Mouse (Mus musculus): Measurements from ENCODE around the gene 1700069L16Rik. TPM values are rescaled to one million over a fixed set of nuclear protein-coding genes. Genes with fewer than 3 reads are reported as not detected.

Gene 1700069L16Rik
- polyA plus RNA-seq, 1 experiment from 2014 or later = not detected

DNA sequence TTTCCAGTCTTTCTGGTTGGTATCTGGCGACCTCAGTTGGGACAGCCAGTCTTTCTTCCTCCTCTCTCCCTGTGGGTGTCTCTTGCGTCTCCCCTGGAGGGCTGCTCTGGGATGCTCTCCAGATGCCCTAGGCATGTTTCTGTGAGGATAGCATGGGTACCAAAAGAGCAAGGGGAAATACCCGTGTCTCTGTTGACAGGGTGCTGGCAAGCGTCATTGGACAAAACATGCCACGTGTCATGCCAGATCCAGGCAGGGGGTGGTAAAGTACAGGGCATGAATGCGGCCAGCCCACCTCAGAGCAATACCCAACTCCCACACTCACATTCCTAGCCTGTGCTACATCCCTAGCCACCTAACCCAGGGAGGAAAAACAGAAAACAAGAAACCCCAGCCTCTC is 2.0 kb upstream of the 1700069L16Rik start:
- ATAC-seq = no peak
- Histone ChIP-seq H3K27ac (ENCODE audit: low read depth, low read length) (no peak overlapping the region), H3K4me2 (ENCODE audit: low read length) (no peak overlapping the region)

DNA sequence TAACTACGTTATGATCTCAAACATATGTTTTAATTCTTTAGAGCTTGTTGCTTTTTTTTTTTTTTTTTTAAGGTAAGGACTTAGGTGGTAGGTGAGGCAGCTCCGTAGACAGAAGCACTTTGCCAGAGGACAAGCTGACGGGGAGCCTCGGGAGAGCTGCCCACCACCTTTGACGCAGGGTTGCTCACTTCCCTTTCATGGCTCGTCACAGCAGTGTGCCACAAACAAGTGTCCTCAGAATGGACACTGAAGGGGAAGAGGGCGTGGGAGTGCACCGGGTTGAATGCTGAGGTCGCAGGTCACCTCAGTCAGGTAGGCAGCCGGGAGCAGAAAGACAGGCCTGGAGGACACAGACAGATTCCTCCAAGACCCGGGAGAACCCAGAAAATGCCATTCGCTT is 845 bp upstream of the 1700069L16Rik start:
- H3K9ac ChIP-seq (ENCODE audit: low read length) = no peak overlapping the region
- WGBS = 65% methylated on average over 12 of the region's 12 CpGs
- ATAC-seq (no peak), DNase-seq (ENCODE audit: low spot score) (no peak)
- H3K27me3 ChIP-seq (replicated peaks; ENCODE audit: control insufficient read depth, insufficient read depth, low read length) = no peaks in the 10 kb centered on the region
- H3K4me3 ChIP-seq (ENCODE audit: low read depth, low read length) = no peak overlapping the region
- no peaks in the 10 kb centered on the region for H3K9me3 ChIP-seq (replicated peaks; ENCODE audit: control insufficient read depth, low read length)
- no peak overlapping the region for H3K27ac ChIP-seq (ENCODE audit: low read depth, low read length)
- no peak overlapping the region for H3K4me2 ChIP-seq (ENCODE audit: low read length)
- no peaks in the 10 kb centered on the region for H3K36me3 ChIP-seq (ENCODE audit: control insufficient read depth, insufficient read depth, low read length)
- H3K4me1 ChIP-seq (ENCODE audit: control insufficient read depth, insufficient read depth, low read length) = peaks cover 5% of the 10 kb centered on the region; the same call in 1 of the 2 replicates

More for the DNA sequence above, 2.0 kb upstream of the 1700069L16Rik start:
- Histone ChIP-seq H3K27me3 (replicated peaks; ENCODE audit: control insufficient read depth, insufficient read depth, low read length) (no peaks in the 10 kb centered on the region), H3K9me3 (replicated peaks; ENCODE audit: control insufficient read depth, low read length) (no peaks in the 10 kb centered on the region), H3K36me3 (ENCODE audit: control insufficient read depth, insufficient read depth, low read length) (no peaks in the 10 kb centered on the region), H3K4me3 (ENCODE audit: low read depth, low read length) (no peak overlapping the region), H3K9ac (ENCODE audit: low read length) (no peak overlapping the region), H3K4me1 (ENCODE audit: control insufficient read depth, insufficient read depth, low read length) (peaks cover 5% of the 10 kb centered on the region; the same call in 1 of the 2 replicates)
- DNase-seq (ENCODE audit: low spot score) = no peak
- 71% methylated on average over 6 of the region's 6 CpGs for WGBS

DNA sequence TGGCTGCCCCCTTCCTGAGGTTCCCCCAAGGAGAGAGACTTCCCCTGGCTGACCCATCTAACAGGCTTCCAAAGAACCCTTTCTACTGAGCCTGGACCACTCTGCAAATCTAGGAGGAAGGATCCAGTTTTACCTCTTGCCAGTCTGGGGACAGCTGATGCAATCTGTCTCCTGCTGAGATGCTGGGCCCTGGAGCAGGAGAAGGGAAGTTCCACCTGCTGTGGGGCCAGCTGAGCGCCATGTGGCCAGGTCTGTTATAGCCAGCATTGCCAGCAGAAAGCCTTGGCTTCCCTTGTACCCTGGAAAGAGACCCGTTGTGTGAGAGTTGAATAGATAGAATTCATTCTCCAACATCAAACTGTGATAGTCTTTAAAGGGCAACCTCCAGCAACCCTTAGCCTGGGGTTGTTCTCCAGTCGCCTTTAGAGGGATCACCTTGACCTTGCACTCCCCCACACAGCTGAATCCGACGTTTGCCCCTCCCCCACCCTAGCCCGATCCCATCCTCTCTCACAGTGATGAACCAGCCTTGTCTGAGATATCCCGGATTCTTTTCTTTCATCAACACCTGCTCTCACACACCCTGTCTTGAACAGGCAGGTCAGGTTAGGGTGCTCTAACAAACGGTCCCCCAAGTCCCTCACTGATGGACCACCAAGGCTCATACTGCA is 870 bp downstream of the 1700069L16Rik start:
- Histone ChIP-seq H3K4me3 (ENCODE audit: low read depth, low read length) (no peak overlapping the region), H3K9me3 (replicated peaks; ENCODE audit: control insufficient read depth, low read length) (no peaks in the 10 kb centered on the region), H3K4me2 (ENCODE audit: low read length) (no peak overlapping the region), H3K9ac (ENCODE audit: low read length) (no peak overlapping the region), H3K4me1 (ENCODE audit: control insufficient read depth, insufficient read depth, low read length) (peaks cover 11% of the 10 kb centered on the region), H3K27me3 (replicated peaks; ENCODE audit: control insufficient read depth, insufficient read depth, low read length) (no peaks in the 10 kb centered on the region), H3K27ac (ENCODE audit: low read depth, low read length) (no peak overlapping the region), H3K36me3 (ENCODE audit: control insufficient read depth, insufficient read depth, low read length) (no peaks in the 10 kb centered on the region)
- ATAC-seq = no peak
- WGBS = 43% methylated on average over 8 of the region's 8 CpGs
- DNase-seq (ENCODE audit: low spot score) = no peak

DNA sequence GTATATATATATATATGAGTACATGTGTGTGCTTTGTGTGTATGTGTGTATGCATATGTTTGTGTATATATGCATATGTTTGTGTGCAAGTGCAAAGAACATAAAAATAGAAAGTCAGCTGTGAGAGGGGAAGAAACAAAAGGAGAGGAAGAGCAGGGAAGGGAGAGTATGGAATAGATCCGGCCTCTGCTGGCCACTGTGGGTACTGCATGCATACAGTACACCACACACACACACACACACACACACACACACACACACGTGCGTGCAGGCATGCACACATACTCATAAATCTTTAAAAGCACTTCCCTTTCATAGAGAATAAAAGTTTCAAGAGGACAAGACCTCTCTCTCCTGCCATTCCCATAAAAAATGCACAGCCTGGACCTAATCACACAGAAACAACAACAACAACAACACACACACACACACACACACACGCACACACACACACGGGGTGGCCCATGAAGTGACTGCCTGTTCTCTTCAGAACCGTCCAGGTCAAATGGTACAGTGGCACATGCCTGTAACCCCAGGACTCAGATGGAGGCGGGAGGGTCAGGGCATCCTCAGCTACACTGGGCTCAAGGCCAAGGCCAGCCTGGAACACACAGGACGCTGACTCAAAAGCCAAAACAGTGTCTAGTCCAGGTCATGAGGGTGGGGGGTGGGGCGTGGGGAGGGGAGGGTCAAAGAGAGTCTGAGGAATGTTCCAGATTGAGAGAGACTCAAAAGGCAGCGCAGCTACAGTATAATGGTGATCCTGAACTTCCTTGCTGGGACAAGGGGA is 2.2 kb downstream of the 1700069L16Rik start:
- no peak for ATAC-seq
- H3K36me3 ChIP-seq (ENCODE audit: control insufficient read depth, insufficient read depth, low read length) = no peaks in the 10 kb centered on the region
- WGBS = 89% methylated on average over 10 of the region's 10 CpGs
- no peak overlapping the region for H3K4me2 ChIP-seq (ENCODE audit: low read length)
- H3K4me1 ChIP-seq (ENCODE audit: control insufficient read depth, insufficient read depth, low read length) = peaks cover 12% of the 10 kb centered on the region
- no peak for DNase-seq (ENCODE audit: low spot score)
- H3K9ac ChIP-seq (ENCODE audit: low read length) = no peak overlapping the region
- H3K27me3 ChIP-seq (replicated peaks; ENCODE audit: control insufficient read depth, insufficient read depth, low read length) = no peaks in the 10 kb centered on the region
- no peak overlapping the region for H3K27ac ChIP-seq (ENCODE audit: low read depth, low read length)
- no peak overlapping the region for H3K4me3 ChIP-seq (ENCODE audit: low read depth, low read length)
- H3K9me3 ChIP-seq (replicated peaks; ENCODE audit: control insufficient read depth, low read length) = no peaks in the 10 kb centered on the region

DNA sequence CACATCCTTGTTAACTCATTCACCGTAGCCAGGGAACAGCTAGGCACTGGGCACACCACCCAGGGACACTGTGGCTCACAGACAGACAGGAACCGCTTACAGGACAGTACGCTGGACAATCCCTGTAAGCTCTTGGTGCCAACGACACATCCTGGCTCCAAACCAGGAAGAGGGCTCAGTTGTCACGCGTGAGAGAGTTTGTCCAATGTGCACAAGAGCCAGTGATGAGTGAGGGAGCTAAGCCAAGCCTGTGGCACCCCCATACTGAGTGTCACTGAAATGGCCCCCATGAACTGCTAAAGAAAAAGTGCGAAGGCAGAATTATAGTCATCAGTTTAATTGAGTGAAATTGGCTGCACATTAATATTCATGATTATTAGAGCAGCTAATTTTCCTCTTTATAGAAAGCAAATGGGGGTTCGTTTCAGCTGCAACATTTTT is 5.3 kb downstream of the 1700069L16Rik start:
- 44% methylated on average over 8 of the region's 8 CpGs for WGBS
- H3K4me2 ChIP-seq (ENCODE audit: low read length) = no peak overlapping the region
- no peaks in the 10 kb centered on the region for H3K27me3 ChIP-seq (replicated peaks; ENCODE audit: control insufficient read depth, insufficient read depth, low read length)
- ATAC-seq = peak; percentile 36
- no peaks in the 10 kb centered on the region for H3K9me3 ChIP-seq (replicated peaks; ENCODE audit: control insufficient read depth, low read length)
- peak overlapping the region; percentile 34; the same call in 1 of the 2 replicates for H3K27ac ChIP-seq (ENCODE audit: low read depth, low read length)
- H3K4me1 ChIP-seq (ENCODE audit: control insufficient read depth, insufficient read depth, low read length) = peaks cover 20% of the 10 kb centered on the region
- no peak overlapping the region for H3K9ac ChIP-seq (ENCODE audit: low read length)
- no peaks in the 10 kb centered on the region for H3K36me3 ChIP-seq (ENCODE audit: control insufficient read depth, insufficient read depth, low read length)
- H3K4me3 ChIP-seq (ENCODE audit: low read depth, low read length) = no peak overlapping the region
- peak; percentile 77 for DNase-seq (ENCODE audit: low spot score)

DNA sequence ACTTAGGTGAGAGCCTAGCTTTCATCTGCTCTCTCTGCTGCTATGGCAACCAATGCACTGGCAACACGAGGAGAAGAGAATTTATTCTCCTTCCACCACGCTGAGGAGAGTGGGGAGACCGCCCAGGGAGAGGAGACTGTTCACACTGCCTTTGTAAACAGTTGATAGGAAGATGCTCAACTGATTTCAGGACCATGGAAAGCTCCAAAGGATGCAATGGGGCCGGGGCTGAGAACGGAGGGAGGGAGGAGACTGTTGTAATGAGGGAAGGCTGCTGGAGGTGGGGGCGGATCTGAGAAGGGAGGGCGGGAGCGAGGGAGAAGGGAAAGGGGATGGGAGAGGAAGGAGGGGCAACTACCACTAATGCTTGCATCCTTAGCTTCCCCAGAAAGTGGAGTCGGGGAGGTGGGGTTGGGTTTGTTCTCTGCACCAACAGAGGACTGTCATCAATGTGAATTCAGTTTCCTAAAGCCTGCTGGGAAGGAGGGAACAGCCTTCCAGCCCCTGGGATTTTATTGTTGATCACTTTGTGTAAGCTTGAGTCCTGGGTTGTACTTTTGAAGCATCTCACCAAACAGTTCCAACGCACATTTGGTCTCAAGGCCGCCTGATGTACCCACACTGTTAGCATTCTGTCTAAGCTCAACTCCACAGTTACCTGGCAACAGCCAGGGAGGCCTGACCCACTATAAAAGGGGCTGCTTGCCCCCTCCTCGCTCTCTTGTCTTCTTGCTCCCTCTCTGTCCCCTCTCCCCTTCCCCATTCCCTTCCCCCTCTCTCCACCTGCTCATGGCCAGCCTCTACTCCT is 7.8 kb downstream of the 1700069L16Rik start:
- DNase-seq (ENCODE audit: low spot score) (peak; percentile 90), ATAC-seq (peak; percentile 83)
- no peak overlapping the region; the same call in 1 of the 2 replicates for H3K9ac ChIP-seq (ENCODE audit: low read length)
- no peaks in the 10 kb centered on the region for H3K27me3 ChIP-seq (replicated peaks; ENCODE audit: control insufficient read depth, insufficient read depth, low read length)
- no peaks in the 10 kb centered on the region for H3K9me3 ChIP-seq (replicated peaks; ENCODE audit: control insufficient read depth, low read length)
- no peak overlapping the region for H3K4me3 ChIP-seq (ENCODE audit: low read depth, low read length)
- peak overlapping the region; percentile 0; the same call in 1 of the 2 replicates for H3K4me2 ChIP-seq (ENCODE audit: low read length)
- H3K4me1 ChIP-seq (ENCODE audit: control insufficient read depth, insufficient read depth, low read length) = peaks cover 16% of the 10 kb centered on the region
- 6% methylated on average over 11 of the region's 12 CpGs for WGBS
- H3K36me3 ChIP-seq (ENCODE audit: control insufficient read depth, insufficient read depth, low read length) = no peaks in the 10 kb centered on the region
- H3K27ac ChIP-seq (ENCODE audit: low read depth, low read length) = peak overlapping the region; percentile 82

DNA sequence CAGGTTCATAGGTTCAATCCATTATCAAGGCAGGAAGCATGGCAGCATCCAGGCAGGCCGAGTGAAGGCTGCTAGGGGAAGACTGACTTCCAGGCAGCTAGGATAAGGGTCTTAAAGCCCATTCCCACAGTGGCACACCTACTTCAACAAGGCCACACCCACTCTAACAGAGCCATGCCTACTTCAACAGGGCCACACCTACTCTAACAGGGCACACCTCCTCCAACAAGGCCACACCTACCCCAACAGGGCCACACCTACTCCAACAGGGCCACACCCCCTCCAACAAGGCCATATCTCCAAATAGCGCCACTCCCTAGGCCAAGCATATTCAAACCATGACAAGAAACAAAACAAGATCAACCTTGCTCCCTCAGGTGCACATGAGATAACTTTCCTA is 11.7 kb downstream of the 1700069L16Rik start:
- no peak overlapping the region for H3K9ac ChIP-seq (ENCODE audit: low read length)
- no peak overlapping the region for H3K4me2 ChIP-seq (ENCODE audit: low read length)
- H3K36me3 ChIP-seq (ENCODE audit: control insufficient read depth, insufficient read depth, low read length) = no peaks in the 10 kb centered on the region
- no peak overlapping the region for H3K4me3 ChIP-seq (ENCODE audit: low read depth, low read length)
- 71% methylated on average over 2 of the region's 2 CpGs for WGBS
- no peak overlapping the region for H3K27ac ChIP-seq (ENCODE audit: low read depth, low read length)
- DNase-seq (ENCODE audit: low spot score) (no peak), ATAC-seq (no peak)
- no peaks in the 10 kb centered on the region for H3K27me3 ChIP-seq (replicated peaks; ENCODE audit: control insufficient read depth, insufficient read depth, low read length)
- H3K4me1 ChIP-seq (ENCODE audit: control insufficient read depth, insufficient read depth, low read length) = peaks cover 8% of the 10 kb centered on the region
- no peaks in the 10 kb centered on the region for H3K9me3 ChIP-seq (replicated peaks; ENCODE audit: control insufficient read depth, low read length)

DNA sequence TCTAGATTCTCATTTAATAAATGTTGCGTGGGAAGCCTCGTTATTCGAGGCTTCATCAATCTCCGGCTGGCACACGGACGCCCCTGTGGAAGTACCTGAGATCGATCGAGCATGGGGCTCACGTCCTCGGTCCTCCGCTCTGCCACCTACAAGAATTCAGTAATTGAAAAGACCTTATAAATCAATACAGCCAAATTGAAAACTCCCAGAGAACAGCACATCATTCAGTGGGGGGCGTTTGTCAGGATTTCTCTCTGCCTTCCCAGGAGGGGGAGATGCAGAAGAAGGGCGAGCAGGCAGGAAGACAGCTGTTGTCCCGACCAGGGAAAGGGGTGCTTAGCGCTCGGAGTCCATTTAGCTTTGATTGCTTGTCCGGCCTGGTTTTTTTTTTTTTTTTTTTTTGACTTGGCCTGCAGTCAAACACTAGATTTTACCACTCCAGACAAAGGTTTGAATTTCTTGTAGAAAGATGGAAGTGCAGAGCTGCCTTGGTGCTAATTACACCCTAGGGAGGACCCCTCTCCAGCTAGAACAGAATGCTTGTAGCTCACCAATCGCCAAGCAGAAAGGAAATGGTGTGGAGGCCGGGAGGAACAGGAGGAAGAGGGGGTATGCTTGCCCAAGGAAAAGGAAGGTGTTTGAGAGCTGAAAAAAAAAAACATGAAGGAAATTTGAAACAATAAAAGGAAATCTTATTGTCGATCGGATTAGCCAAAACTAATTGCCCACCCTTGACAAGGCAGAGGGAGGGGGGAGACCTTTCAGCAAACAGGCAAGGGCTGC is 20.6 kb downstream of the 1700069L16Rik start:
- H3K27me3 ChIP-seq (replicated peaks; ENCODE audit: control insufficient read depth, insufficient read depth, low read length) = no peaks in the 10 kb centered on the region
- WGBS = 41% methylated on average over 21 of the region's 21 CpGs
- H3K4me1 ChIP-seq (ENCODE audit: control insufficient read depth, insufficient read depth, low read length) = peaks cover 10% of the 10 kb centered on the region
- ATAC-seq (no peak), DNase-seq (ENCODE audit: low spot score) (peak; percentile 33)
- H3K9me3 ChIP-seq (replicated peaks; ENCODE audit: control insufficient read depth, low read length) = no peaks in the 10 kb centered on the region
- peak overlapping the region; percentile 54; the same call in 1 of the 2 replicates for H3K27ac ChIP-seq (ENCODE audit: low read depth, low read length)
- H3K9ac ChIP-seq (ENCODE audit: low read length) = peak overlapping the region; percentile 29; the same call in 1 of the 2 replicates
- no peak overlapping the region for H3K4me3 ChIP-seq (ENCODE audit: low read depth, low read length)
- no peak overlapping the region for H3K4me2 ChIP-seq (ENCODE audit: low read length)
- H3K36me3 ChIP-seq (ENCODE audit: control insufficient read depth, insufficient read depth, low read length) = no peaks in the 10 kb centered on the region
